ENCODE assay signal across 11 mouse cellular contexts in genomic region chr9:66560728-66561127, GRCm38 (mm10). TPM values are rescaled to one million over a fixed set of nuclear protein-coding genes. Genes with fewer than 3 reads are reported as not detected.
DNase-seq lines count a peak whose midpoint lies in the region; ATAC-seq and TF ChIP-seq lines count a peak whose summit lies in the region.
"Had no signal": no experiment of that assay in that cellular context is flagged by ENCODE, and none has a peak within 500 bp of the region (broad histone marks: within the 10 kb centered on the region; RNA-seq: fewer than 3 reads in every experiment).

No protein-coding gene starts in this region.

- H3K4me1 ChIP-seq in heart, embryonic 16.5 days (ENCODE audit: control insufficient read depth, insufficient read depth, low read length): peaks cover 16% of the 10 kb centered on the region
- H3K4me1 ChIP-seq in midbrain, embryonic 14.5 days (ENCODE audit: control insufficient read depth, insufficient read depth, low read length): 0 out of 2 replicates have a peak, but pooled peaks cover 4% of the 10 kb centered on the region
- H3K4me1 ChIP-seq in midbrain, postnatal 0 days (ENCODE audit: insufficient read depth, low read length): no peaks in the 10 kb centered on the region

- H3K9me3 ChIP-seq in heart, embryonic 16.5 days (replicated peaks; ENCODE audit: control insufficient read depth, low read length): no peaks in the 10 kb centered on the region
- H3K9me3 ChIP-seq in midbrain, embryonic 14.5 days (ENCODE audit: control insufficient read depth, low read length): no peaks in the 10 kb centered on the region
- H3K9me3 ChIP-seq in midbrain, postnatal 0 days (ENCODE audit: low read length): no peaks in the 10 kb centered on the region

- H3K4me2 ChIP-seq in heart, embryonic 16.5 days (ENCODE audit: low read depth, low read length): no peak overlapping the region
- no peak overlapping the region for H3K4me2 ChIP-seq in midbrain, embryonic 14.5 days (ENCODE audit: low read length)
- H3K4me2 ChIP-seq in midbrain, postnatal 0 days (ENCODE audit: low read depth, low read length, poor library complexity, severe bottlenecking): no peak overlapping the region

- DNase-seq in heart, postnatal 4 days: no peak
- DNase-seq in midbrain, embryonic 14.5 days: no peak
- DNase-seq in midbrain, postnatal 0 days (ENCODE audit: low spot score): no peak
- DNase-seq in MEL-GATA-1-ER (ENCODE audit: extremely low read depth, low read depth) (peak; percentile 32), adipocyte (ENCODE audit: low spot score) (no peak)
- peak; percentile 46 for DNase-seq in naive thymus-derived CD4-positive, alpha-beta T cell, adult 2 months (ENCODE audit: low read depth)
- DNase-seq: cerebellum, adult 9-10 months; lung, adult 2 months had no signal

- H3K27me3 ChIP-seq in heart, embryonic 16.5 days (ENCODE audit: control insufficient read depth, insufficient read depth, low read length): no peaks in the 10 kb centered on the region
- H3K27me3 ChIP-seq in midbrain, embryonic 14.5 days (ENCODE audit: control insufficient read depth, insufficient read depth, low read length): no peaks in the 10 kb centered on the region
- H3K27me3 ChIP-seq in midbrain, postnatal 0 days (ENCODE audit: insufficient read depth, low read length): no peaks in the 10 kb centered on the region
- H3K27me3 ChIP-seq: Patski had no signal

- TF ChIP-seq CTCF in midbrain, postnatal 0 days (IDR thresholded peaks at IDR 0.05): no peak

- H3K36me3 ChIP-seq in heart, embryonic 16.5 days (ENCODE audit: control insufficient read depth, insufficient read depth): no peaks in the 10 kb centered on the region
- 0 out of 2 replicates have a peak, but pooled peaks cover 2% of the 10 kb centered on the region for H3K36me3 ChIP-seq in midbrain, embryonic 14.5 days (ENCODE audit: control insufficient read depth, insufficient read depth, low read length)
- no peaks in the 10 kb centered on the region for H3K36me3 ChIP-seq in midbrain, postnatal 0 days (ENCODE audit: insufficient read depth, low read length)

- 78% methylated on average over 1 of the region's 1 CpGs for WGBS in heart, embryonic 16.5 days
- 63% methylated on average over 1 of the region's 1 CpGs for WGBS in midbrain, embryonic 14.5 days
- 67% methylated on average over 1 of the region's 1 CpGs for WGBS in midbrain, postnatal 0 days

- ATAC-seq in heart, embryonic 16.5 days (replicated peaks; ENCODE audit: extremely low read depth, insufficient read depth, low FRiP score): 0 out of 2 replicates have a peak, but pooled peaks have one; percentile 14
- no peak for ATAC-seq in midbrain, embryonic 14.5 days (ENCODE audit: low FRiP score, low TSS enrichment)
- ATAC-seq in midbrain, postnatal 0 days (ENCODE audit: low FRiP score): no peak
- ATAC-seq in cerebellum, adult (ENCODE audit: insufficient number of reproducible peaks, low FRiP score, low TSS enrichment): no peak
- ATAC-seq: Patski had no signal

- H3K9ac ChIP-seq in heart, embryonic 16.5 days (ENCODE audit: low read length): no peak overlapping the region
- H3K9ac ChIP-seq in midbrain, embryonic 14.5 days (replicated peaks; ENCODE audit: low read length): no peak overlapping the region
- H3K9ac ChIP-seq in midbrain, postnatal 0 days (replicated peaks; ENCODE audit: low read length, poor library complexity, severe bottlenecking): no peak overlapping the region

- no peak overlapping the region for H3K4me3 ChIP-seq in heart, embryonic 16.5 days (ENCODE audit: low read length)
- H3K4me3 ChIP-seq in midbrain, embryonic 14.5 days (replicated peaks; ENCODE audit: low read depth, low read length): no peak overlapping the region
- no peak overlapping the region for H3K4me3 ChIP-seq in midbrain, postnatal 0 days (ENCODE audit: low read depth, low read length)

- H3K27ac ChIP-seq in heart, embryonic 16.5 days (ENCODE audit: low read length): peak overlapping the region; percentile 53; the same call in 1 of the 2 replicates
- H3K27ac ChIP-seq in midbrain, embryonic 14.5 days (replicated peaks; ENCODE audit: low read depth, low read length): 0 out of 2 replicates have a peak overlapping the region, but pooled peaks have one; percentile 27
- no peak overlapping the region for H3K27ac ChIP-seq in midbrain, postnatal 0 days (ENCODE audit: low read depth, low read length)

RNA-seq across cellular contexts. Expression of gene Usp3, which starts 32.2 kb away (rescaled TPM):
- 42.3 and 42.7 TPM in 2 replicates for polyA plus RNA-seq in heart, embryonic 16.5 days (2015; fragmentation: Nextera tagmentation; extraction: Ambion mirVana)
- 10 to 100 TPM; 45.8 to 48.5 TPM for total RNA-seq in heart, postnatal 4 days (2021)
- polyA plus RNA-seq in midbrain, embryonic 14.5 days (2014; fragmentation: Nextera tagmentation; extraction: Ambion mirVana): 70.0 and 104 TPM in 2 replicates
- total RNA-seq in midbrain, postnatal 0 days (2014; rRNA removed): 23.4 and 30.0 TPM in 2 replicates
- polyA plus RNA-seq in midbrain, postnatal 0 days (2015; fragmentation: Nextera tagmentation; extraction: Ambion mirVana): 33.7 and 39.9 TPM in 2 replicates

RNA-seq across cellular contexts. Expression of gene Fbxl22, which starts 46.3 kb away (rescaled TPM):
- 86.1 and 87.5 TPM in 2 replicates for polyA plus RNA-seq in heart, embryonic 16.5 days (2015; fragmentation: Nextera tagmentation; extraction: Ambion mirVana)
- 10 to 100 TPM; 84.3 to 92.5 TPM for total RNA-seq in heart, postnatal 4 days (2021)
- polyA plus RNA-seq in midbrain, embryonic 14.5 days (2014; fragmentation: Nextera tagmentation; extraction: Ambion mirVana): 1.5 and 1.9 TPM in 2 replicates
- 0.28 and 0.60 TPM in 2 replicates for total RNA-seq in midbrain, postnatal 0 days (2014; rRNA removed)
- 0.60 and 0.63 TPM in 2 replicates for polyA plus RNA-seq in midbrain, postnatal 0 days (2015; fragmentation: Nextera tagmentation; extraction: Ambion mirVana)

Comparison
In these comparisons a context has a peak if more than half of its experiments do, and no peak if none do; other contexts are left out.
1. DNase-seq: peak in MEL-GATA-1-ER (single experiment) and naive thymus-derived CD4-positive, alpha-beta T cell, adult 2 months (single experiment); none in heart, postnatal 4 days (single experiment), midbrain, embryonic 14.5 days (single experiment), midbrain, postnatal 0 days (single experiment) and adipocyte (single experiment).
2. RNA of gene Fbxl22, which starts 46.3 kb away (polyA plus RNA-seq): 86.1 to 87.5 TPM in heart, embryonic 16.5 days; 1.5 to 1.9 TPM in midbrain, embryonic 14.5 days and 0.60 to 0.63 TPM in midbrain, postnatal 0 days; every median in the first group is over 10 times any median in the second.